17 mouse cellular contexts compared by ENCODE assay signal in the genomic region with DNA sequence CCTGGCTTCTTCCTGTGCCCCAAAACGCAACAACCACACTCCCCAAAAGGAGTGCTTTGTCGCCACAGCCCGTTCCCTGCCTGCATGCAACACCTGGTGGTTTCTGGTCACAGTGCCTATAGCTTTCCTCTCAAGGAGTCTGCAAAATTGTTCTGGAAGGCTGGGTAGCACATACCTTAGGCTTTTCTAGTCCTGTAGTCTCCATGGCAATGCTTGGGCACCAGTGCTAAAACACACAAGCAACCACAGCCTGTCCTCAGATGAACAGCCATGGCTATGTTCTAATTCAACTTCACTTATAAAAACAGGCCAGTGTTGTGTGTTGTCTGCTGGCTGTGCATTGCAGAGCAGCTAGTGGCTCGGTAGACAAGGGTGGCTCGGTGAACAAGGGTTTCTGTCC.
"Had no signal": no experiment of that assay in that cellular context is flagged by ENCODE, and none has a peak within 500 bp of the region (broad histone marks: within the 10 kb centered on the region; RNA-seq: fewer than 3 reads in every experiment).

No protein-coding gene starts in this region.

- H3K4me3 ChIP-seq: liver, embryonic 15.5 days; lung, embryonic 15.5 days; megakaryocyte, embryonic 14.5 days; midbrain, embryonic 12.5 days; midbrain, embryonic 15.5 days; neural tube, embryonic 12.5 days; stomach, embryonic 15.5 days had no signal

- H3K4me2 ChIP-seq: liver, embryonic 15.5 days; lung, embryonic 15.5 days; midbrain, embryonic 12.5 days; midbrain, embryonic 15.5 days; neural tube, embryonic 12.5 days; stomach, embryonic 15.5 days had no signal

- H3K36me3 ChIP-seq: liver, embryonic 15.5 days; lung, embryonic 15.5 days; midbrain, embryonic 12.5 days; midbrain, embryonic 15.5 days; neural tube, embryonic 12.5 days; stomach, embryonic 15.5 days had no signal

- H3K27ac ChIP-seq: liver, embryonic 15.5 days; lung, embryonic 15.5 days; macrophage; midbrain, embryonic 12.5 days; midbrain, embryonic 15.5 days; neural tube, embryonic 12.5 days; stomach, embryonic 15.5 days; stomach, postnatal 0 days had no signal

- H3K9ac ChIP-seq: liver, embryonic 15.5 days; liver, postnatal 0 days; lung, embryonic 15.5 days; midbrain, embryonic 12.5 days; midbrain, embryonic 15.5 days; neural tube, embryonic 12.5 days; stomach, embryonic 15.5 days had no signal

- DNase-seq: liver, postnatal 0 days; lung, adult 2 months; lung, postnatal 14 days; lung, postnatal 36 days; right cerebral cortex, postnatal 14 days; thymus, adult 2 months; thymus, postnatal 4 days had no signal

- H3K27me3 ChIP-seq: liver, embryonic 15.5 days; lung, embryonic 15.5 days; megakaryocyte, embryonic 14.5 days; midbrain, embryonic 12.5 days; midbrain, embryonic 15.5 days; neural tube, embryonic 12.5 days; stomach, embryonic 15.5 days had no signal

- H3K9me3 ChIP-seq: liver, embryonic 15.5 days; lung, embryonic 15.5 days; megakaryocyte, embryonic 14.5 days; midbrain, embryonic 12.5 days; midbrain, embryonic 15.5 days; neural tube, embryonic 12.5 days; stomach, embryonic 15.5 days had no signal

- ATAC-seq: liver, postnatal 0 days; lung, postnatal 0 days; midbrain, embryonic 15.5 days had no signal

- H3K4me1 ChIP-seq: lung, embryonic 15.5 days; midbrain, embryonic 15.5 days; neural tube, embryonic 12.5 days had no signal
